Mouse (Mus musculus) liver, adult (tissue): ENCODE measurements around the gene Hoxd11.

ENCODE experiments used
- GATA4 ChIP-seq: IDR thresholded peaks from 2 replicates; pipeline ENCODE4 v1.6.1; 2014; ENCODE audit warnings: mild to moderate bottlenecking, low read length; ENCODE audit not compliant: insufficient replicate concordance

Gene Hoxd11

DNA sequence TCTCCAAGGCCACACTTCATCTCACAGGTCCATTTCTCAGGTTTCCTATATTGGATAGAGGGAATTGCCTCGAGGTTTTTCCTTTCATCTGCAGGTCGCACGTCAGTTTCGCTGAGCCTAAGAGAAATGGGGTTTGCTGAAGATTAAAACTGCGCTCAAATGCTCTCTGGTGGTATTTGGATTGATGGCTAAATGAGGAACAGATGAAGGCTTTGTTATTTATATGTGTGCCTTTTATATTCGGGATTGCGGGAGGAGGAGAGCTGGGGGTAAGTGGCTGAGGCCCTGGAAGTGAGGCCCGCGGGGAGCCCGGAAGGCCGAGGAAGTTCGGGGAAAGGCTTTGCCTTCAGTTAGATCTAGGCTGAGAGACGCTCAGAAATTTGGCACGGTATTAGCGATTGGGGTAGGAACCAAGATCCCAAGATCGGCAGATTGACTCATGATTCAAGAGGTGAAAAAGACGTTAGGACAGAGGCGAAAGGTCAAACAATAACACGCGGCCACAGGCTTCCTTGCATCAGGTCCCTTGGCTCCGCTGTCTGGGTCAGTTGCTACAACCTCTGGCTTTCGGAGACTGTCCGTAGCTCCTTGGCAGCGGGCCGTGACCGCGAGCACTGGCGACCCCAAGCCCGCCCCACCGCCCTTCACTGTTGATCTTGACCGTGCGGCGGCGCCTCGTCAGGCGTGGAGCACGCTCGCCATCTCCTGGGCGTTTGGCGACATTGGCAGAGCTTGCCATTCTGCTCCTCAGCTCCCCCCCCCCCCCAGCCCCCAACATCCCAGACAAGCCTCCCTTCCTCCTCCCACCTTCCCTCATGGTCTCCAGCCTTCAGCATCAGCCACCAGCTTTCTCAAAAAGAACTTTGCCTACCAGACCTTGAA, 6.6 kb upstream of the Hoxd11 start:
- no peak for TF ChIP-seq GATA4

GRCm38 (mm10) chr2:74673835-74674425, 5.4 kb upstream of the Hoxd11 start:
- no peak for TF ChIP-seq GATA4

- no peak for TF ChIP-seq GATA4
Measured at GRCm38 (mm10) chr2:74674881-74675665, 4.3 kb upstream of the Hoxd11 start, which contains the start of gene Hoxd12. Gene Hoxd12, plus strand, starts transcription at chr2:74675013.

GRCm38 (mm10) chr2:74675666-74676282, 3.6 kb upstream of the Hoxd11 start:
- no peak for TF ChIP-seq GATA4

DNA sequence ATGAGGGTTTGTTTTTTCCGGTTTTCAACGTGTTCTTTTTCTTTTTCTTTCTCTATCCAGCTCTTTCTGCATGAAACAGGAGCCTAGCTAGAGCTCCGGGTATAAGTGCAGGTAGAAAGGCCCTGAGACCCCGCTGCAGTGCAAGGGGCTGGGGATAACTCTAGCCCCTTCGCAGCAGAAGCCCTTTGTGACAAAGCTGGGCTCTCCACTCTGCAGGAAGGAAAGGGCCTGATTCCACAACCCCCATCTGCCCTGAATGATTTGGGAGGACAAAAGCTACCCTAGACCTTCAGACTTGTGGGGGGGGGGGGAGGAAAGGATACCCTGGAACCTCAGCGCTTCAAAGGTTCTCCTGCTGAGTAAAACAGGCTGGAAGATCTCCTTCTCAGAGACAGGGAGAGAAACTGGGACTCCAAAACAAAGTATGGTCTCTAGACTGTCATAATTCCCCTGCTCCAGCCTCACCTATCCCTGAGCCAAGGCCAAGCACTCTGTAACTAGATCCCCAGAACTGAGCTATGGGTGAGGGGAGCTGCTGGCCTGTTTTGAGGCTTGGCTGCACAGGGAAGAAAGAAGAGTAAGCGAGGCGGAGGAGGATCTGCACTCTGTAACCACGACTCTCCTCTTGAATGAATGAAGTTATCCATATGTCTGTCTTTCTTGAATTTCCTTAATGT, 2.8 kb upstream of the Hoxd11 start:
- TF ChIP-seq GATA4: no peak

- TF ChIP-seq GATA4: no peak
Measured at GRCm38 (mm10) chr2:74677106-74677505, 2.3 kb upstream of the Hoxd11 start.

DNA sequence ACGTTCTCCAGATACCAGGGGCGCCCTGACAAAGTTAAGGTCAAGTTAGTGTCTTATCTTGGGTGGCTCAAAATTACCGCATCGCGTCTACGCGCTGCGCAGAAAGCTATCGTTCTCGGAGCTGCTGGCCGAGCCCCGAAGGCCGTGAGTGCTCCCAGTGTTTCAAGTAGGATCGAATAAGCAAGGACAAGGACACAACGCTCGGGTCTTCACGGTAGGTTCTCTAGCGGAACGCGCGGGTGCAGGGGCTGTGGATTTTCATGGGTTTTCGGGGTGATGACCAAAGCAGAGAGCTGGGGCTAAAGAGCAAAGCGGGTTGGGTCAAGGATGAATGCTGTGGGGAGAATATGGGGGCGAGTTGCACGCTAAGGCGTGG, 227 bp downstream of the Hoxd11 start:
- no peak for TF ChIP-seq GATA4

DNA sequence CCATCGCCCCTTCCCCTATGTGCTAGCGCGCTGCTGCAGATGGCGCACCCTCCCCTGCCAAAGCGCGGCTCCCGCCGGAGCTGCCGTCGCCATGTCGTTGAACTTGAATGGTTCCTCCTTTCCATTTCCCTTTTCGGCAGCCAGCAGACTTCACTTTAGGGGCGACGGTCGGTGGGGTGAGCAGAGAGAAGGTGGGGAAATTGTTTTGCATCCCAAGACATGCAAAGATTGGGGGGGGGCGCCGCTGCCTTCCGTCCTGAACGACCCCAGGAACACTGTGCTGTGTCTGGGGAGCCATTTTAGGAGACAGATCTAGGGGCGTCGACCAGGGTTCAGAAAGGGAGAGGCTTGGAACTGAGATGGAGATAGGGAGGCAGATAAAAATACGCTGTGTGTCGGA, 623 bp downstream of the Hoxd11 start:
- no peak for TF ChIP-seq GATA4

DNA sequence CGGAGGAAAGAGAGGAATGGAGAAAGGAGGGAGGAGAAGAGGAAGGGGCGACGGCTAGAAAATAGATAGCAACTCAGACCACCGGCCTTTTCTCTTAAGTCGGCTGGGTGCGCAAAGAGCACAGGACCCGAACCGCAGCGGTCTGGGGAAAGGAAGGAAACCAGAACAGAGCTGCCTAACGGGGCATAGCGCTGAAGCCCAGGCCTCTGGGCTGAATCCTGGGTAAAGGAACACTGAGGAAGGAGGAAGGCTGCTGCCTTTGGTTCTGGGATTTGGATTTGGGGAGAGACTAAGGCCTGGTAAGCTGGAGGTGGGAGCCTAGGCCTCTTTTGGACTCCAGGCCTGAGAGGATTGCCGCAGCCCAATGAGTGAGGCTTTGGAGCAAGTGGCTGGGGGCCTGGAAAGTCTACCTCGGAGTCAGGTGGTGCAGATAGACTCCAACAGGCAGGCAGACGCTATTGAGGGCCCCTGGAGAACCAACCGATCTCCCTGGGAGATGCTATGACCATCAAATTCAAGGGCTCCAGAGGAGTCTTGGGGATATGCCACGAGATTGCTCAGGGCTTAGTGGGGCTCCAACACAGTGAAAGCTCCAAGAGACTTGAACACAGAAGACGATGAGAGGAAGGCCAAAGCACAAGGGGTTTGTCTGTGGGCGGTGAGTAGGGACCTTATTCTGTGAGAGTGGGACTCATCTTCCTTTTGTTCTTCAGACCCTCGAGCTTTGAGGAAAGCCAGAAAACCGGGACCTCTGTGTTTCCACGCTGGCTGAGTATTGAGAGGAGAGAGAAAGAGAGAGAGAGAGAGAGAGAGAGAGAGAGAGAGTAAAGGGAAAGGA, 1.4 kb downstream of the Hoxd11 start:
- no peak for TF ChIP-seq GATA4

GRCm38 (mm10) chr2:74681594-74682531, 2.5 kb downstream of the Hoxd11 start:
- no peak for TF ChIP-seq GATA4

GRCm38 (mm10) chr2:74682796-74683195, 3.4 kb downstream of the Hoxd11 start:
- TF ChIP-seq GATA4: no peak

DNA sequence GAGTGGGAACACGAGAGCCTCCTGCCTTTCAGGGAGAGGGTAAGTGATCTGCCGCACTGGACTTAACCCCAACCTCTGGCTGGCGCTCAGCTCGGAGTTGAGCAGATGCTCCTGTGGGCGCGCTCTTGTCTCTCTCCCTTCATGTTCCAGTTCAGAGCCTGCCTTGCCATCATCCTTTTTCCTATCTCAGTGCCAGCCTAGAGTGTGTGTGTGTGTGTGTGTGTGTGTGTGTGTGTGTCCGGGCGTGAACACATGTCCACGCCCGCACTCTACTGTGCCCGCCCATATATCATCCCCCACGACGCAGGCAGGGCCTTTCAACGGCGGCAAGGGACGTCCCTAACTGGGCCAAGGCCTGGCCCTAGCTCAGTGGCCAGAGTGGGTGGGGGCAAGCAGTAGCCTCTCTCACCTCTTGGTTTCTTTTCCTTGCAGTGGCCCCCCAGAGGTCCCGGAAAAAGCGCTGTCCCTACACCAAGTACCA, 4.2 kb downstream of the Hoxd11 start:
- TF ChIP-seq GATA4: no peak

- TF ChIP-seq GATA4: no peak
Measured at GRCm38 (mm10) chr2:74684106-74684505, 4.7 kb downstream of the Hoxd11 start.
